Mouse (Mus musculus) neural tube, embryonic 15.5 days (tissue): ENCODE measurements around the gene Mbd4. TPM values are rescaled to one million over a fixed set of nuclear protein-coding genes. Genes with fewer than 3 reads are reported as not detected.

Experiments used
- ATAC-seq: fragments of 200-750 bp; cut with Nextera tagmentation; 2 replicates; pipeline ENCODE4 v1.8.0; 2017; ENCODE audit warnings: mild to moderate bottlenecking, moderate TSS enrichment, moderate library complexity; ENCODE audit not compliant: low FRiP score
- H3K27ac ChIP-seq: fragments of 300-500 bp; sonication (generic); replicated peaks from 2 replicates; pipeline ENCODE4 v1.5.1; 2015; ENCODE audit warnings: mild to moderate bottlenecking, inconsistent platforms
- H3K27me3 ChIP-seq: fragments of 300-500 bp; sonication (generic); replicated peaks from 2 replicates; pipeline ENCODE4 v1.6.1; 2015; ENCODE audit warnings: inconsistent platforms
- H3K36me3 ChIP-seq: fragments of 300-500 bp; sonication (generic); 2 replicates; pipeline ENCODE4 v1.6.1; 2015; ENCODE audit warnings: inconsistent platforms
- H3K4me1 ChIP-seq: fragments of 300-500 bp; sonication (generic); 2 replicates; pipeline ENCODE4 v1.6.1; 2015; ENCODE audit warnings: inconsistent platforms
- H3K4me2 ChIP-seq: fragments of 300-500 bp; sonication (generic); 2 replicates; pipeline ENCODE4 v1.6.1; 2015; ENCODE audit warnings: inconsistent platforms, mild to moderate bottlenecking, moderate library complexity
- H3K4me3 ChIP-seq: fragments of 300-500 bp; sonication (generic); replicated peaks from 2 replicates; pipeline ENCODE4 v1.5.1; 2015; ENCODE audit warnings: mild to moderate bottlenecking, inconsistent platforms
- H3K9ac ChIP-seq: fragments of 300-500 bp; sonication (generic); replicated peaks from 2 replicates; pipeline ENCODE4 v1.6.1; 2015; ENCODE audit warnings: mild to moderate bottlenecking, inconsistent platforms
- H3K9me3 ChIP-seq: fragments of 300-500 bp; sonication (generic); replicated peaks from 2 replicates; pipeline ENCODE4 v1.6.1; 2016; ENCODE audit warnings: inconsistent platforms
- WGBS: fragments of 180-500 bp; shearing (Covaris S2); methylation state at CpG from one replicate; pipeline ENCODE4 v1.1.7; 2015; ENCODE audit warnings: mixed read lengths; 5-methylcytosine and 5-hydroxymethylcytosine counted together
- polyA plus RNA-seq: library from polyadenylated mRNA; unstranded; fragments of >200 nt; fragmentation: Nextera tagmentation; extraction: Ambion mirVana; gene quantifications from 2 replicates; pipeline ENCODE4 v1.2.1, GENCODE M21; 2015

Gene Mbd4
- 10.4 and 14.5 TPM in 2 replicates for polyA plus RNA-seq

GRCm38 (mm10) chr6:115853091-115853813 is at the start of gene Mbd4, which contains the start of gene Ift122:
Gene Mbd4, minus strand, starts transcription at chr6:115853371.
Gene Ift122, plus strand, starts transcription at chr6:115853470.
- Histone ChIP-seq H3K4me3 (peak within 1 kb of the TSS; percentile 68), H3K9ac (peak within 1 kb of the TSS; percentile 58), H3K4me2 (peak within 1 kb of the TSS; percentile 88), H3K4me1 (peaks cover 16% of the 10 kb centered on the region), H3K36me3 (0 out of 2 replicates have a peak, but pooled peaks cover 2% of the 10 kb centered on the region), H3K9me3 (no peaks in the 10 kb centered on the region), H3K27ac (peak within 1 kb of the TSS; percentile 85), H3K27me3 (no peaks in the 10 kb centered on the region)
- ATAC-seq, result peak; percentile 99
- under 1% methylated on average over 51 of the region's 51 CpGs for WGBS

GRCm38 (mm10) chr6:115902545-115902944 is 49.4 kb upstream of the Mbd4 start:
- no peak overlapping the region for H3K4me2 ChIP-seq
- ATAC-seq, result no peak
- peaks cover 6% of the 10 kb centered on the region; the same call in 1 of the 2 replicates for H3K4me1 ChIP-seq
- H3K27ac ChIP-seq, result no peak overlapping the region
- WGBS, result 85% methylated on average over 3 of the region's 3 CpGs
- H3K9ac ChIP-seq, result no peak overlapping the region
- H3K36me3 ChIP-seq, result peaks cover 29% of the 10 kb centered on the region
- no peak overlapping the region for H3K4me3 ChIP-seq
- no peaks in the 10 kb centered on the region for H3K27me3 ChIP-seq
- no peaks in the 10 kb centered on the region for H3K9me3 ChIP-seq

- Histone ChIP-seq H3K4me2 (no peak overlapping the region), H3K27ac (no peak overlapping the region), H3K9ac (no peak overlapping the region), H3K27me3 (no peaks in the 10 kb centered on the region), H3K9me3 (no peaks in the 10 kb centered on the region), H3K4me1 (peaks cover 10% of the 10 kb centered on the region), H3K36me3 (peaks cover 20% of the 10 kb centered on the region; the same call in 1 of the 2 replicates), H3K4me3 (no peak overlapping the region)
- 72% methylated on average over 8 of the region's 8 CpGs for WGBS
- no peak for ATAC-seq
Observed at GRCm38 (mm10) chr6:115901489-115901931, 48.3 kb upstream of the Mbd4 start.

GRCm38 (mm10) chr6:115901062-115901461 is 47.9 kb upstream of the Mbd4 start:
- peak; percentile 76; the same call in 1 of the 2 replicates for ATAC-seq
- H3K4me1 ChIP-seq, result peaks cover 10% of the 10 kb centered on the region
- H3K27me3 ChIP-seq, result no peaks in the 10 kb centered on the region
- no peak overlapping the region for H3K4me3 ChIP-seq
- no peak overlapping the region for H3K9ac ChIP-seq
- WGBS, result 27% methylated on average over 3 of the region's 3 CpGs
- H3K4me2 ChIP-seq, result no peak overlapping the region
- no peaks in the 10 kb centered on the region for H3K9me3 ChIP-seq
- peaks cover 17% of the 10 kb centered on the region; the same call in 1 of the 2 replicates for H3K36me3 ChIP-seq
- no peak overlapping the region for H3K27ac ChIP-seq

- Histone ChIP-seq H3K36me3 (peaks cover 24% of the 10 kb centered on the region), H3K9ac (no peak overlapping the region), H3K9me3 (no peaks in the 10 kb centered on the region), H3K27me3 (no peaks in the 10 kb centered on the region), H3K27ac (no peak overlapping the region), H3K4me1 (peaks cover 10% of the 10 kb centered on the region), H3K4me2 (no peak overlapping the region), H3K4me3 (no peak overlapping the region)
- WGBS, result 80% methylated on average over 7 of the region's 7 CpGs
- no peak for ATAC-seq
Observed at GRCm38 (mm10) chr6:115897926-115898520, 44.9 kb upstream of the Mbd4 start.

- Histone ChIP-seq H3K9me3 (no peaks in the 10 kb centered on the region), H3K9ac (no peak overlapping the region), H3K4me3 (no peak overlapping the region), H3K4me1 (peaks cover 15% of the 10 kb centered on the region), H3K4me2 (no peak overlapping the region), H3K36me3 (peaks cover 23% of the 10 kb centered on the region), H3K27ac (no peak overlapping the region), H3K27me3 (no peaks in the 10 kb centered on the region)
- ATAC-seq, result no peak
- 82% methylated on average over 4 of the region's 4 CpGs for WGBS
Observed at GRCm38 (mm10) chr6:115897117-115897516, 43.9 kb upstream of the Mbd4 start.

- Histone ChIP-seq H3K4me3 (no peak overlapping the region), H3K4me2 (no peak overlapping the region), H3K4me1 (peaks cover 18% of the 10 kb centered on the region), H3K9me3 (no peaks in the 10 kb centered on the region), H3K36me3 (peaks cover 23% of the 10 kb centered on the region), H3K9ac (no peak overlapping the region), H3K27ac (no peak overlapping the region), H3K27me3 (no peaks in the 10 kb centered on the region)
- WGBS, result 12% methylated on average over 1 of the region's 1 CpGs
- ATAC-seq, result no peak
Observed at GRCm38 (mm10) chr6:115896346-115896745, 43.2 kb upstream of the Mbd4 start.

GRCm38 (mm10) chr6:115892363-115892762 is 39.2 kb upstream of the Mbd4 start:
- H3K4me2 ChIP-seq, result no peak overlapping the region
- peaks cover 23% of the 10 kb centered on the region for H3K4me1 ChIP-seq
- WGBS, result 67% methylated on average over 3 of the region's 3 CpGs
- no peak overlapping the region for H3K9ac ChIP-seq
- H3K4me3 ChIP-seq, result no peak overlapping the region
- ATAC-seq, result no peak
- H3K27ac ChIP-seq, result no peak overlapping the region
- H3K36me3 ChIP-seq, result peaks cover 38% of the 10 kb centered on the region
- no peaks in the 10 kb centered on the region for H3K9me3 ChIP-seq
- no peaks in the 10 kb centered on the region for H3K27me3 ChIP-seq

GRCm38 (mm10) chr6:115891497-115892061 is 38.4 kb upstream of the Mbd4 start:
- H3K27me3 ChIP-seq, result no peaks in the 10 kb centered on the region
- no peak overlapping the region; the same call in 1 of the 2 replicates for H3K27ac ChIP-seq
- ATAC-seq, result peak; percentile 31; the same call in 1 of the 2 replicates
- 25% methylated on average over 8 of the region's 8 CpGs for WGBS
- no peak overlapping the region for H3K4me2 ChIP-seq
- no peak overlapping the region for H3K9ac ChIP-seq
- no peaks in the 10 kb centered on the region for H3K9me3 ChIP-seq
- peaks cover 45% of the 10 kb centered on the region for H3K36me3 ChIP-seq
- peaks cover 20% of the 10 kb centered on the region for H3K4me1 ChIP-seq
- H3K4me3 ChIP-seq, result no peak overlapping the region

GRCm38 (mm10) chr6:115891061-115891460 is 37.9 kb upstream of the Mbd4 start:
- Histone ChIP-seq H3K4me3 (no peak overlapping the region), H3K9ac (no peak overlapping the region), H3K27ac (no peak overlapping the region), H3K36me3 (peaks cover 45% of the 10 kb centered on the region), H3K9me3 (no peaks in the 10 kb centered on the region), H3K4me1 (peaks cover 20% of the 10 kb centered on the region), H3K4me2 (no peak overlapping the region), H3K27me3 (no peaks in the 10 kb centered on the region)
- WGBS, result 68% methylated on average over 6 of the region's 6 CpGs
- no peak for ATAC-seq

- H3K36me3 ChIP-seq, result peaks cover 48% of the 10 kb centered on the region
- ATAC-seq, result no peak
- H3K4me1 ChIP-seq, result peaks cover 20% of the 10 kb centered on the region
- H3K9ac ChIP-seq, result no peak overlapping the region
- WGBS, result 89% methylated on average over 8 of the region's 8 CpGs
- no peaks in the 10 kb centered on the region for H3K9me3 ChIP-seq
- no peaks in the 10 kb centered on the region for H3K27me3 ChIP-seq
- no peak overlapping the region for H3K4me2 ChIP-seq
- no peak overlapping the region for H3K4me3 ChIP-seq
- H3K27ac ChIP-seq, result no peak overlapping the region
Observed at GRCm38 (mm10) chr6:115890601-115891000, 37.4 kb upstream of the Mbd4 start.
